Mouse (Mus musculus) stomach, embryonic 15.5 days (tissue): ENCODE results near the gene Atp6v0e. TPM values are rescaled to one million over a fixed set of nuclear protein-coding genes. Genes with fewer than 3 reads are reported as not detected.

ENCODE experiments used
- ATAC-seq: fragments of 200-750 bp; cut with Nextera tagmentation; 2 replicates; pipeline ENCODE4 v1.8.0; 2017; ENCODE audit warnings: low read depth, moderate number of reproducible peaks, moderate TSS enrichment; ENCODE audit not compliant: insufficient read depth, low FRiP score
- H3K27ac ChIP-seq: fragments of 300-500 bp; sonication (generic); 2 replicates; pipeline ENCODE4 v1.5.1; 2015; ENCODE audit warnings: mild to moderate bottlenecking, inconsistent platforms
- H3K27me3 ChIP-seq: fragments of 300-500 bp; sonication (generic); replicated peaks from 2 replicates; pipeline ENCODE4 v1.6.1; 2015; ENCODE audit warnings: inconsistent platforms
- H3K36me3 ChIP-seq: fragments of 300-500 bp; sonication (generic); 2 replicates; pipeline ENCODE4 v1.6.1; 2015; ENCODE audit warnings: inconsistent platforms
- H3K4me1 ChIP-seq: fragments of 300-500 bp; sonication (generic); 2 replicates; pipeline ENCODE4 v1.6.1; 2015; ENCODE audit warnings: inconsistent platforms
- H3K4me2 ChIP-seq: fragments of 300-500 bp; sonication (generic); 2 replicates; pipeline ENCODE4 v1.6.1; 2015; ENCODE audit warnings: mild to moderate bottlenecking, inconsistent platforms
- H3K4me3 ChIP-seq: fragments of 300-500 bp; sonication (generic); replicated peaks from 2 replicates; pipeline ENCODE4 v1.5.1; 2015; ENCODE audit warnings: inconsistent platforms
- H3K9ac ChIP-seq: fragments of 300-500 bp; sonication (generic); 2 replicates; pipeline ENCODE4 v1.6.1; 2015; ENCODE audit warnings: inconsistent platforms
- H3K9me3 ChIP-seq: fragments of 300-500 bp; sonication (generic); 2 replicates; pipeline ENCODE4 v1.6.1; 2016; ENCODE audit warnings: inconsistent platforms
- WGBS: fragments of 180-500 bp; shearing (Covaris S2); methylation state at CpG from one replicate; pipeline ENCODE4 v1.1.7; 2015; 5-methylcytosine and 5-hydroxymethylcytosine counted together
- polyA plus RNA-seq: library from polyadenylated mRNA; unstranded; fragments of >200 nt; fragmentation: Nextera tagmentation; extraction: Ambion mirVana; gene quantifications from 2 replicates; pipeline ENCODE4 v1.2.1, GENCODE M21; 2015

The Atp6v0e gene
- polyA plus RNA-seq, 1 experiment from 2014 or later, result 255 TPM

DNA sequence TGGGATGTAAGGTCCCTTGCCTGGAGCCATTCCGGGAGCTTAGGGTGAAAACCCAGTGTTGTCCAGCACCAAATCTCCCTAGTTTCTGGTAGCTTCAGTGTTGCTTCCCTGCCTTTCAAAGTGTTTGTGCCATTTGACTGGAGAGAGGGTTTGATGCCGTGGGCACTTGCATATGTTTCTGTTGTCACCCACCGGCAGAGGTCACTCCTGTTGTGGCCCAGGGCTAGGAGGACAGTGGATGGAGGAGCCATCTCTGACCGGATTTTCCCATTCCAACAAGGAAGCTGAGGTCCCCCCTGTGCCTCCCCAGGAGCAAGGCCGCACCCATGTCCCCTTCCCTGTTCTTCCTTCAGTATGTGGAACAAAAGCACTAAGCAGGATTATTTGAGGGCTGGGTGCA is 27.2 kb downstream of the Atp6v0e start:
- peaks cover 7% of the 10 kb centered on the region; the same call in 1 of the 2 replicates for H3K36me3 ChIP-seq
- H3K27me3 ChIP-seq, result no peaks in the 10 kb centered on the region
- no peak overlapping the region for H3K4me2 ChIP-seq
- no peak overlapping the region for H3K9ac ChIP-seq
- no peak overlapping the region for H3K4me3 ChIP-seq
- 81% methylated on average over 5 of the region's 5 CpGs for WGBS
- H3K4me1 ChIP-seq, result no peaks in the 10 kb centered on the region; the same call in 1 of the 2 replicates
- ATAC-seq, result no peak
- H3K9me3 ChIP-seq, result no peaks in the 10 kb centered on the region
- H3K27ac ChIP-seq, result no peak overlapping the region

DNA sequence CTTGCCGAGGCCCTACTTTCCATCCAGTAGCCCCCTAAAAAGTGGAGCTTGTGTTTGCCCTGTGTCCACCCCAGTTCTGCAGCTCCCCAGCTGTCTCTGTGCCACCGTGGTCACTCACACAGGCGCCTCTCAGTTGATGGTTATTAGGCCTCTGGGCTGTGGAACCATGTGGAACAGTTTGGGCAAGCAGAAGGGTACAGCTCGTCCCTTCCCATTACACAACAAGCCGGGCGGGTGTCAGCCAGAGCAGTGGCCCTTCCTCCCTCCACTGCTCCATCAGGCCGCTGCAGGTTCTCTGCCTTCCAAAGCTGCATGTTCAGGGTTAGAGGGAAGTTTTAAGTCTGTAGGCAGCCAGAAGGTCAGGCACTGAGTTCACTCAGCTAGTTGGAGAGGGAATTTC is 28.1 kb downstream of the Atp6v0e start:
- H3K27ac ChIP-seq, result no peak overlapping the region
- no peak for ATAC-seq
- H3K4me2 ChIP-seq, result no peak overlapping the region
- no peaks in the 10 kb centered on the region for H3K9me3 ChIP-seq
- H3K36me3 ChIP-seq, result peaks cover 6% of the 10 kb centered on the region; the same call in 1 of the 2 replicates
- no peaks in the 10 kb centered on the region for H3K27me3 ChIP-seq
- H3K4me3 ChIP-seq, result no peak overlapping the region
- no peak overlapping the region for H3K9ac ChIP-seq
- WGBS, result 85% methylated on average over 7 of the region's 7 CpGs
- no peaks in the 10 kb centered on the region; the same call in 1 of the 2 replicates for H3K4me1 ChIP-seq

GRCm38 (mm10) chr17:26693424-26693823 is 30.4 kb downstream of the Atp6v0e start:
- H3K4me1 ChIP-seq, result no peaks in the 10 kb centered on the region; the same call in 1 of the 2 replicates
- WGBS, result 65% methylated on average over 7 of the region's 7 CpGs
- no peak for ATAC-seq
- no peak overlapping the region for H3K4me2 ChIP-seq
- peaks cover 16% of the 10 kb centered on the region for H3K36me3 ChIP-seq
- no peak overlapping the region for H3K4me3 ChIP-seq
- no peaks in the 10 kb centered on the region for H3K9me3 ChIP-seq
- no peak overlapping the region for H3K27ac ChIP-seq
- no peaks in the 10 kb centered on the region for H3K27me3 ChIP-seq
- no peak overlapping the region for H3K9ac ChIP-seq

GRCm38 (mm10) chr17:26694171-26694570 is 31.1 kb downstream of the Atp6v0e start:
- Histone ChIP-seq H3K4me1 (no peaks in the 10 kb centered on the region; the same call in 1 of the 2 replicates), H3K27ac (no peak overlapping the region), H3K4me2 (no peak overlapping the region), H3K36me3 (peaks cover 20% of the 10 kb centered on the region), H3K4me3 (no peak overlapping the region), H3K27me3 (no peaks in the 10 kb centered on the region), H3K9me3 (no peaks in the 10 kb centered on the region), H3K9ac (no peak overlapping the region)
- ATAC-seq, result no peak
- 47% methylated on average over 7 of the region's 7 CpGs for WGBS

DNA sequence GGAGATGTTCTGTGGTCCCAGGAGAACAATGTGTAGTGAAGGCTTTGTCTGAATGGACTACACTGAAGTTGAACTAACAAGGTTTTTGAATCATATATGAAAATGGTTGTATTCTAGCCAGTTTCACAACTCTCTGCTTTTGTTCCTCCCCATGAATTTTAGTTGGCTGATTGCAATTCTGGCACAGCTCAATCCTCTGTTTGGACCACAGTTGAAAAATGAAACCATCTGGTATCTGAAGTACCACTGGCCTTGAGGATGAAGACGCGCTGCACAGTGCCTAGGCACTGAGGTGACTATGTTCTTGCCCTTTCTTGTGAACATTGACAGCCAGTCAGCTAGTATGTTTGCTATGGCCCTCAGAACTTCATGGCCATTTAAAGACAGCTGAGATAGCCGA is 32.2 kb downstream of the Atp6v0e start:
- no peak for ATAC-seq
- no peak overlapping the region for H3K9ac ChIP-seq
- H3K27ac ChIP-seq, result no peak overlapping the region
- H3K4me2 ChIP-seq, result no peak overlapping the region
- no peak overlapping the region for H3K4me3 ChIP-seq
- H3K36me3 ChIP-seq, result peaks cover 27% of the 10 kb centered on the region
- no peaks in the 10 kb centered on the region for H3K27me3 ChIP-seq
- no peaks in the 10 kb centered on the region; the same call in 1 of the 2 replicates for H3K4me1 ChIP-seq
- 89% methylated on average over 3 of the region's 3 CpGs for WGBS
- no peaks in the 10 kb centered on the region for H3K9me3 ChIP-seq

- Histone ChIP-seq H3K36me3 (peaks cover 32% of the 10 kb centered on the region), H3K4me2 (no peak overlapping the region), H3K4me3 (no peak overlapping the region), H3K9ac (no peak overlapping the region), H3K4me1 (0 out of 2 replicates have a peak, but pooled peaks cover 2% of the 10 kb centered on the region), H3K9me3 (no peaks in the 10 kb centered on the region), H3K27me3 (no peaks in the 10 kb centered on the region), H3K27ac (no peak overlapping the region)
- WGBS, result 96% methylated on average over 5 of the region's 5 CpGs
- no peak for ATAC-seq
Observed at GRCm38 (mm10) chr17:26698846-26699245, 35.8 kb downstream of the Atp6v0e start.

GRCm38 (mm10) chr17:26699819-26700616 is 37.0 kb downstream of the Atp6v0e start:
- Histone ChIP-seq H3K9ac (no peak overlapping the region), H3K9me3 (no peaks in the 10 kb centered on the region), H3K27me3 (no peaks in the 10 kb centered on the region), H3K4me1 (0 out of 2 replicates have a peak, but pooled peaks cover 2% of the 10 kb centered on the region), H3K4me2 (no peak overlapping the region), H3K4me3 (no peak overlapping the region), H3K27ac (no peak overlapping the region), H3K36me3 (peaks cover 27% of the 10 kb centered on the region)
- 80% methylated on average over 10 of the region's 10 CpGs for WGBS
- no peak; the same call in 1 of the 2 replicates for ATAC-seq

GRCm38 (mm10) chr17:26701565-26701964 is 38.5 kb downstream of the Atp6v0e start:
- Histone ChIP-seq H3K4me3 (no peak overlapping the region), H3K4me2 (no peak overlapping the region), H3K36me3 (peaks cover 23% of the 10 kb centered on the region), H3K27ac (no peak overlapping the region), H3K27me3 (no peaks in the 10 kb centered on the region), H3K9ac (no peak overlapping the region), H3K4me1 (0 out of 2 replicates have a peak, but pooled peaks cover 2% of the 10 kb centered on the region), H3K9me3 (no peaks in the 10 kb centered on the region)
- WGBS, result 91% methylated on average over 13 of the region's 13 CpGs
- no peak for ATAC-seq

- H3K36me3 ChIP-seq, result peaks cover 21% of the 10 kb centered on the region
- H3K9me3 ChIP-seq, result no peaks in the 10 kb centered on the region
- 76% methylated on average over 4 of the region's 4 CpGs for WGBS
- 0 out of 2 replicates have a peak, but pooled peaks cover 2% of the 10 kb centered on the region for H3K4me1 ChIP-seq
- no peaks in the 10 kb centered on the region for H3K27me3 ChIP-seq
- H3K9ac ChIP-seq, result no peak overlapping the region
- no peak overlapping the region for H3K27ac ChIP-seq
- no peak overlapping the region for H3K4me3 ChIP-seq
- no peak overlapping the region for H3K4me2 ChIP-seq
- no peak for ATAC-seq
Observed at GRCm38 (mm10) chr17:26702621-26703020, 39.6 kb downstream of the Atp6v0e start.

GRCm38 (mm10) chr17:26703671-26704070 is 40.6 kb downstream of the Atp6v0e start:
- no peak overlapping the region for H3K4me2 ChIP-seq
- H3K27ac ChIP-seq, result no peak overlapping the region
- no peak overlapping the region for H3K4me3 ChIP-seq
- no peaks in the 10 kb centered on the region for H3K27me3 ChIP-seq
- H3K4me1 ChIP-seq, result 0 out of 2 replicates have a peak, but pooled peaks cover 2% of the 10 kb centered on the region
- H3K9me3 ChIP-seq, result no peaks in the 10 kb centered on the region
- H3K36me3 ChIP-seq, result peaks cover 16% of the 10 kb centered on the region
- no peak overlapping the region for H3K9ac ChIP-seq
- WGBS, result 69% methylated on average over 4 of the region's 4 CpGs
- ATAC-seq, result no peak

GRCm38 (mm10) chr17:26705463-26706359 is 42.7 kb downstream of the Atp6v0e start:
- Histone ChIP-seq H3K27ac (no peak overlapping the region), H3K4me1 (0 out of 2 replicates have a peak, but pooled peaks cover 2% of the 10 kb centered on the region), H3K9ac (no peak overlapping the region), H3K4me3 (no peak overlapping the region), H3K4me2 (no peak overlapping the region), H3K27me3 (no peaks in the 10 kb centered on the region), H3K36me3 (peaks cover 5% of the 10 kb centered on the region), H3K9me3 (no peaks in the 10 kb centered on the region)
- WGBS, result 58% methylated on average over 11 of the region's 11 CpGs
- ATAC-seq, result no peak
